Mouse (Mus musculus): Measurements from ENCODE around the gene Fblim1. TPM values are rescaled to one million over a fixed set of nuclear protein-coding genes. Genes with fewer than 3 reads are reported as not detected.

Gene Fblim1
- not detected for polyA plus RNA-seq (2017; shearing (Covaris generic))

DNA sequence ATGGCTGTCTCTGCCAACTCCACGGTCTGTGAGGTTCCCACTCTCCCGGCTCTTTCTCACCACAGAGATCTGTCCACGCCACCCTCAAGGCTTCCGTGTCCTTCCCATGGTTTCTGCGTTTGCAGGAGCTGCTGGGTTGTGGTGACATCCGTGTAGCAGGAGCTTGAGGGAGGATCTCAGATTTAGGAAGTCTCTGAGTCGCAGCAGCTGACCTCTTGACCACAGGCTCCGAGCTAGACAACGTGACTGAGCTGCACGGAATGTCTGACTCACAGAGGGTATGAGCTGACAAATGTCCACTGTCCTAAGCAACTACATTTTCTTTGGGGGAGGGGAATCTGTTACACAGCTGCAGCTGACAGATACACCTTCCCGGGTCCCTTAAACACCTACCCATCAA lies at the start of gene Fblim1:
Gene Fblim1 (minus strand): TSS at position 236 of the 400 bp plus-strand sequence.

DNA sequence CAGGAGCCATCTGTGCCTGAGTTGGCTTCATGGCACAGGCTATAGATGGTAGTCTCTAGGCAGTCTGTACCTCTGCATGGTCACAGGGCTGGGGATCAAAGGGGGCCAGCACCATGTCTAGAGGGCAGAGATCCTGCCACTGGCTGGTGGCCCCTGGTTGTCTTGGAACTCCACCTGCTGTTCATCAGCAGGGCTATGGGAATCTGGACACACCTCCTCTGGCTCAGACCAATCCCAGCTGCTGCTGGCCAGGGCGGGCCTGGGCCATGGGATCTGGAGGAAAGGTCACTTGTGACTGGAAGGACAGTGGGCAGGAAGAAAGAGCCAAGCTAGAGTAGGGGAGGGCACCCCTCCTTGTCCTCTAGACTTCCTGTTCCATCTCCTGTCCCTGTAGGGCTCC lies 17.8 kb upstream of the Fblim1 start, which contains the start of gene Slc25a34:
Gene Slc25a34 (minus strand): TSS at position 156 of the 400 bp plus-strand sequence.

DNA sequence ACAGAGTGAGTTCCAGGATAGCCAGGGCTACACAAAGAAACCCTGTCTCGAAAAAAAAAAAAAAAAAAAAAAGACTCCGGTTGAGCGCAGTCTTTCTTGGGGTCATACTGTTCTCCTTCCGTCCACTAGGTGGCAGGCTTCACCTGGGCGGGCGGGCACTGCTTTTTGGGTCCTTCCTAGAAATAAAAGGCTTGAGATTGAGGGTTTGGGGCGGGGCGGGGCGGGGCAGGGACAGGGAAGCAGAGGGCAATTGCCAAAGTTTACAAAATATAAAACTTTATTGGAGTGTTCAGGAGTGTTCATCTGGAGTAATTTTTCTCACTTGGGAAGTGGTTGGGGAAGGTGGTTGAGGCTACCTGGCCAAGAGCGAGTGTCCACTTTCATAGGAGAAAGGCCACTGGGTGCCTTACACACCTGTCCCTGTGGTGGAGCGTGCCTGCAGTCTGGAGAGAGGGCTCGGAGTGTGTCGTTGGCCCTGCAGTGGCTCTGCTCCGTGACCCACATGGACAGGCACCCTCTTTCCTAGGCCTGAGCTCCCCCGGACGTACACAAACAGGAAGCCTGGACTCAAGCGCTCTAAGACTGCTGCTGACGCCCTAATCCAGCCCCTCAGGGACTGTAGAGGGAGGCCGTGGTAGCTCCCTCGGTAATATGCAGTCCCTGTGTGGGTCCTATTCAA lies 12.8 kb upstream of the Fblim1 start, which contains the start of gene Tmem82:
Gene Tmem82 (minus strand): TSS at position 69 of the 679 bp plus-strand sequence.

DNA sequence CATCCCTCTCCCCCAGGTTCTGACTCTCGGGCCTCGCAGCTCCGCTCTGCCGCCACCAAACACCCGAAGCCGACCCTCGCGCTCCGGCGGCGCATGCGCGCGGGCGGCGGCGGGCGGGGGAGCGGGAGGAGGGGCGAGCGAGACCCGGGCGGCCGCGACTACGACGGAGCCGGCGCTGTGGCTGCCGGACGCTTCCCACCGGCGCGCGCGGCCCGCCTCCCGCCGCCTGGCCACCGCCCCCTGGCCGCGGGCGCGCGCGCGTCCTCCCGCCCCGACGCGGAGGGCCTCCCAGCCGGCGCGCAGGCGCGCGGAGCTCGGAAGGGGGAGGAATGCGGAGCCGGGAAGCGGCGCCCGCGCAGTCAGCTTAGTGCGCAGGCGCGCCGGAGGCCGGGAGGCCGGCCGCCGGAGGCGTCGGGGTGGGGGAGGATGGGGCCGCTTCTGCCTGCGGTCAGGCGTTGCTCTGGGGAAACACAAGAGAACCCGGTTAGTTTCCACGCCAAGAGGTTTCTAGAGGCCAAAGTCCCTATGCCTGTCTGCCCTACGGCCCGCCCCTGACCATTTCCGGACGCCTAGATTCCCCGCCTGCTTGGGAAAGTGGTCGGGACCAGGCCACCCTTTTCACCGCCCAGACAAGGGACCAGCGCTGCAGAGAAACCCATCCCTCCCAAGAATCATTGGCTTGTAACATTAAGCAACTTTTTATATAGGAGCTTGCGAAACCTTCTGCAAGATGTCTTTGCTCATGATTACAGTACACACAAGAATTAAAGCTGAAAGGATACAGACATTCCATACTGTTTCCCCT lies 67.3 kb downstream of the Fblim1 start, which contains the start of gene Spen:
Gene Spen (minus strand): TSS at position 190 of the 805 bp plus-strand sequence.

Other genes starting within 250 kb of the Fblim1 start
- gene Fam131c, start 237.9 kb downstream of the Fblim1 start, polyA plus RNA-seq (2017; shearing (Covaris generic)) = not detected
- not detected for gene Clcnka, start 207.4 kb downstream of the Fblim1 start, polyA plus RNA-seq (2017; shearing (Covaris generic))
- not detected for gene Clcnkb, start 190.1 kb downstream of the Fblim1 start, polyA plus RNA-seq (2017; shearing (Covaris generic))
- gene Hspb7, start 185.3 kb downstream of the Fblim1 start, polyA plus RNA-seq (2017; shearing (Covaris generic)) = not detected
- not detected for gene Srarp, start 170.0 kb downstream of the Fblim1 start, polyA plus RNA-seq (2017; shearing (Covaris generic))
- gene Zbtb17, start 161.4 kb downstream of the Fblim1 start, polyA plus RNA-seq (2017; shearing (Covaris generic)) = 41.1 TPM
- 21.2 TPM for gene Spen, start 67.5 kb downstream of the Fblim1 start, polyA plus RNA-seq (2017; shearing (Covaris generic))
- gene Tmem82, start 12.5 kb upstream of the Fblim1 start, polyA plus RNA-seq (2017; shearing (Covaris generic)) = 0.35 TPM
- not detected for gene Slc25a34, start 17.7 kb upstream of the Fblim1 start, polyA plus RNA-seq (2017; shearing (Covaris generic))
- gene Plekhm2, start 58.8 kb upstream of the Fblim1 start, polyA plus RNA-seq (2017; shearing (Covaris generic)) = 9.7 TPM
- gene Rsc1a1, start 79.5 kb upstream of the Fblim1 start, polyA plus RNA-seq (2017; shearing (Covaris generic)) = 0.98 TPM
- gene Ddi2, start 117.3 kb upstream of the Fblim1 start, polyA plus RNA-seq (2017; shearing (Covaris generic)) = 38.8 TPM
- gene Agmat, start 140.6 kb upstream of the Fblim1 start, polyA plus RNA-seq (2017; shearing (Covaris generic)) = not detected
- gene Dnajc16, start 184.8 kb upstream of the Fblim1 start, polyA plus RNA-seq (2017; shearing (Covaris generic)) = 3.6 TPM
- gene Casp9, start 187.5 kb upstream of the Fblim1 start, polyA plus RNA-seq (2017; shearing (Covaris generic)) = 9.1 TPM
- gene Cela2a, start 220.1 kb upstream of the Fblim1 start, polyA plus RNA-seq (2017; shearing (Covaris generic)) = 0.66 TPM
- not detected for gene Ctrc, start 240.3 kb upstream of the Fblim1 start, polyA plus RNA-seq (2017; shearing (Covaris generic))